Mouse (Mus musculus) spleen, postnatal 4 days (tissue): Measurements from ENCODE around the gene Hist1h1t.

ENCODE experiments used
- DNase-seq, 2 experiments: peaks; one replicate each; pipeline ENCODE4 v3.0.0; 2022; ENCODE audit warnings: low spot score in 2 of 2

Gene Hist1h1t

GRCm38 (mm10) chr13:23698996-23699395, 3.4 kb downstream of the Hist1h1t start:
- DNase-seq, result peak in 1 of 2 experiments; percentile 28

DNA sequence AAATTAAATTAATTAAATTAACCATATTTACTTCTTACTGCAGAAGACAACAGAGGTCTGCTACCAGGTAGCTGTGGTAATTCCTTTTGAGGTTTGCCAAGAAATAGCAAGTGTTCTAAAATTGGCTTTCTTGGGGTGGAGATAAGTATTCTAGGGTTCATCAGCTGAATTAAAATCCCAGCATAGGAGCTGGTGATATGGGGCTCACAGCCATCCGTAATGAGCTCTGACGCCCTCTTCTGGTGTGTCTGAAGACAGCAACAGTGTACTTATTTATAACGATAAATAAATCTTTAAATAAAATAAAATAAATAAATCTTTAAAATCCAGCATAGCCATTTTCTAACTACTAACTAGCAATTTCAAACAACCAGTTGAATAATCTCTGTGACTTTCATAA, 4.2 kb downstream of the Hist1h1t start:
- peak in 1 of 2 experiments; percentile 52 for DNase-seq

DNA sequence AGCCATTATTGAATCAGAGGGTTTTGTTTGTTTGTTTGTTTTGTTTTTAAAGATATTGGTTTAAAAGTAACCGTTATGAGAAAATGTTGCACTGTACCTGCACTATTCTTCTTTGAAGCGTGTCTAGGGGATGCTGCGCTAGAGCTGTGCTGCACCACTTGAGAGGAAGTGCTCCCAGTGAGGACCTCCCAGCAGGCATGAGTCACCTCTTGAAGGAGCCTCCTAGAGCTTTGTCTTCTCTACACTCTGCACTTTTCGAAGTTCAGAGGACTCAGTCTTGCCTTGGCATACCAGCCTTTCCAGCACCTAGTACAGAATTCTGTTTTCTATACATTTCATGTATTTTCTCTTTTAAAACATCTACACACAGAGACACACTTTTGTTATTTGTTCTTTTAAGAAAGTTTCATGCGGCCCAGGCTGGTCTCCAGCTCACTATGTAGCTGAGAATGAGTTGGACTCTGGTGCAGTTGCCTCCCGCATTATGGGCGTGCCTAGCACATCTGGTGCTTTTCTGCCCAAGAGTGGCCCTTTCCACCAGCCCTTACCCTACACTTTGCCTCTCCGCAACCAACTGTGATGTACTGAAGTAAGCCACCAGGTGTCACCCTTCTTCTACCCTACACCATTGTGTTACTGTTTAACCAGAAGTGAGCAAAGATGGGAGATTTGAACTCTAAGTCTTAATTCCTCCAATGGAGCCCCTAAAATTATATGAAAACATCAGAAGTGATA, 5.3 kb downstream of the Hist1h1t start:
- peak; percentile 79 to 81 for DNase-seq

DNA sequence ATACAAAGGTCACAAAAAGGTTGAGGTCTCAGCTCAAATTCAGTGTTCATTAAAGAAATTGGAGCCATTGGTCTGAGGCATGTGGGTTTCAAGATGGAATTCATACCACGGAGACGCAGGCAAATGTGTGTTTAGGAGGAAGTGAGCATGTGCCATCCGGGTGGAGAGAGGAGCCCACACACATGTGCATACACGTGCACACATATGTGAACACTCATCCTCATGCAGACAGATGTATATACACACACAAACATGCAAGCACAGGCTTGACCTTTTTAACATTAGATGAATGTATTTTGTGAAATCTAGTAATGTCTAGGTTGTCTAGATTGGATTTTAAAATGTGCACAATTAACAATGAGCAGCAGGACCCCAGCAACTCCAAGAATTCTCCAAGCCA, 6.6 kb downstream of the Hist1h1t start:
- DNase-seq, result peak in 1 of 2 experiments; percentile 49

DNA sequence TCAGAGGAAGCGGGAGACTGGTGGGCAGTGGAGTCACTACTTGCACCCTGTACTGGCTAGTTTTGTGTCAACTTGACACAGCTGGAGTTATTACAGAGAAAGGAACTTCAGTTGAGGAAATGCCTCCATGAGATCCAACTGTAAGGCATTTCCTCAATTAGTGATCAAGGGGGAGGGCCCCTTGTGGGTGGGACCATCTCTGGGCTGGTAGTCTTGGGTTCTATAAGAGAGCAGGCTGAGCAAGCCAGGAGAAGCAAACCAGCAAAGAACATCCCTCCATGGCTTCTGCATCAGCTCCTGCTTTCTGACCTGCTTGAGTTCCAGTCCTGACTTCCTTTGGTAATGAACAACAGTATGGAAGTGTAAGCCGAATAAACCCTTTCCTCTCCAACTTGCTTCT, 7.2 kb downstream of the Hist1h1t start:
- peak in 1 of 2 experiments; percentile 47 for DNase-seq

DNA sequence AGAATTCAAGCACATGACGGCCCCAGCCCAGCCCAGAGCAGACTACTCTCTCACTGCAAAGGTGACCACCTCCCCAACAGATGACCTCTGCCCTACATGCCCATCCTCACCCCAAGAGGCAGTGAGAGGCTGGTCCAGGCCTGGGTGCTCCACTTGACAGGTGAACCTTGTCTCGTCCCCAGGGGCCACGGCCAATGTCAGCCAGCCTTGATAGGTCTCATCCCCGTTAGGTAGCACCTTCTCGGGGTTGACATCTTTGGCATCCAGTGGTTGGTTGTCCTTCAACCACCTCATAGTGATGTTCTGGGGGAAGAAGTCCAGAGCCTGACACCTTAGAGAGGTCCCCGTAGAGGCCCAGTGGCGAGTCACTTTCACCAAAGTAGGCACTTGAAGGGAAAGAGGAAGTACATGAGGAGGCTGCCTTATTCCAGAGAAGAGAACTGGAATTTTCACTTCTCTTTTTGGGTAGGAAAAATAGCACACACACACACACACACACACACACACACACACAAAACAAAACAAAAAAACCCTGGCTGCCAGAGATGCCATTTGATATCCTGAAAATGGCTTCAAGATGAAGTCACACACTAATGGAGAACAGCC, 10.2 kb downstream of the Hist1h1t start:
- peak in 1 of 2 experiments; percentile 51 for DNase-seq

DNA sequence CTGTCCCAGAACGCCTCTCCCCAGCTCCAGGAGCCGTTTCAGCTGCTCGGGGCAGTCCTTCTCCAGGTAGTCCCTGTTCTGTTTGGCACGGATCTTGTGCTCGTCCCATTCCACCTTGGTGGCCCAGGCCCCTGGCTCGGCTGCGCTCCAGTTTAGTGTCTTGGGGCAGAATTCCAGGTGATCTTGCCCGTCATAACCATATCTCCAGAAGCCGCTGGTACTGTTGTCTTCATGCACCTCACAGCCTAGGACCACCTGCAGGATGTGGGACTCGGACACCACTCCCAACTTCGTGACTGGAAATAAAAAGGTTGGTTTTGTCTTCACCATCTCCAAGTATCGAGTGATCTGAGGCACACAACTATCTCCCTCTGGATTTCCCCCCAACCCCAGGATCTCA, 11.2 kb downstream of the Hist1h1t start:
- DNase-seq, result peak in 1 of 2 experiments; percentile 60

DNA sequence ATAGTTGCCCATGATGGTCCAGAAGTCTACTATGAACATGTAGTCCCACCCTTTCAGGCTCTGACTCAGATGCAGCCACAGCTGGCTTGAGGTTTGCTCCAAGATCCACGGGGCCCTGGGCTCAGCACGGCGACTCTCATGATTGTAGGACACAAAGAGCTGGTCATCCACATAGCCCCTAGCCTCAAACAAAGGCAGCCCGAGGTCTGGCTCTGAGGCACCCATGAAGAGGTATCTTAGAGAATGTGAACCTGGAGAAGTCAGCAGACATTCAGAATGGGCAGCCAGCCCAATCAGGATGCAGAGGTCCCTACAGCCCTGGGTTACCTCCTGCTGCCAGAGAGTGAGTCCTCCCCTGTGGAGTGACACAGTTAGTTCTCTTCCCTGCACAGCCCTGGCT, 12.4 kb downstream of the Hist1h1t start:
- peak in 1 of 2 experiments; percentile 53 for DNase-seq

DNA sequence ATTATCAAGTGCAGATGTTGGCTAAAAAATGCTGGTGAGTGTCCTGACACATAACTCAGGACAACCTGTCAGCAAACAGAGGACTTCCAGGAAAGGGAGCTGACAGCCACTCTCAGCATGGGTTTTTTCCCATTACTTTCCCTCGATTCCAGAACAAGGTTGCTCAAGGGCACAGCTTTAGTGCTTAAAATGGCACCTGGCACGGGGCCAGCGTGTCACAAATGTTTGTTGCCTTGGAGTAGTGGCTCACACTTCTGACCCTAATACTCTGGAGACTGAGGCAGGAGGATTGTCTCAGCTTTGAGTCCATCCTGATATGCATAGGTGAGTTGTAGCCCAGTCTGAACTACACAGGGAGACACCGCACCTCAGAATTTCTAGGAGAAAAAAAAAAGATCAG, 13.0 kb downstream of the Hist1h1t start:
- DNase-seq, result peak in 1 of 2 experiments; percentile 45

GRCm38 (mm10) chr13:23709714-23710373, 14.2 kb downstream of the Hist1h1t start:
- DNase-seq, result peak in 1 of 2 experiments; percentile 46

GRCm38 (mm10) chr13:23710374-23711089, 14.9 kb downstream of the Hist1h1t start, which contains the start of gene Hfe:
Hfe (minus strand) TSS chr13:23710854.
- peak; percentile 40 to 69 for DNase-seq

DNA sequence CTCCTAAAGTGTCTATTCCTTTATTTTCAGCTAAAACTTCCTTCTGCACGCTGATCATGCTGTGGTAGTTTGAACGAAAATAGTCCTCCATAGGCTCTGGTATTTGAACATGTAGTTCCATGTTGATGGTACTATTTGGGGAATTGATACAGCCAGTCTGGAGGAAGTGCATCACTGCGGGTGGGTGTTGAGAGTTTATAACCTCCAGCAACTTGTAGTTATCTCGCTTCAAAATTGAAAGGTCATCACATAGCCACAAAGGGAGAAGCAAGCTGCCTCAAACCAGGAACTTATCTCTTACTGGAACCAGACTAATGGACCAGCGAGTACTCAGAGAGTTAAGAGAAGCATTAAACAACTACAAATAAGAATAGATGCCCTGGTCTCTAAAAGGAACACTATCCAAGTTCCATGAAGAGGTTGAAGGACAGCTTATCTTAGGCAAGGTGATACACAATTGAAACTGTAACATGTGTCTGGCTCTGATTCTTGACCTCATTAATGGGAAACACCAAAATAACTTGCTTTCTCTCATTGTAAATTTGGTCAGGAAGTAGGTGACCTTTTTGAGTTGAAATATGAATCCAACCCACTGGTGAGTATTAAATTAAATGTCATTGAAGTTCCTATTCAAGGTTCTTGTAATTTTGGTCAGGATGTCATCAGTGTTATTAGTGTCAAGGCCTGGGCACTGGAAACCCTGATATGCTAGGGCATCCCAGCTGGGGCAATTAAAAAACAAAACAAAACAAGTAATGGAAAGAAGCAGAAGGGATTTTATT, 20.8 kb downstream of the Hist1h1t start:
- DNase-seq, result peak in 1 of 2 experiments; percentile 16

DNA sequence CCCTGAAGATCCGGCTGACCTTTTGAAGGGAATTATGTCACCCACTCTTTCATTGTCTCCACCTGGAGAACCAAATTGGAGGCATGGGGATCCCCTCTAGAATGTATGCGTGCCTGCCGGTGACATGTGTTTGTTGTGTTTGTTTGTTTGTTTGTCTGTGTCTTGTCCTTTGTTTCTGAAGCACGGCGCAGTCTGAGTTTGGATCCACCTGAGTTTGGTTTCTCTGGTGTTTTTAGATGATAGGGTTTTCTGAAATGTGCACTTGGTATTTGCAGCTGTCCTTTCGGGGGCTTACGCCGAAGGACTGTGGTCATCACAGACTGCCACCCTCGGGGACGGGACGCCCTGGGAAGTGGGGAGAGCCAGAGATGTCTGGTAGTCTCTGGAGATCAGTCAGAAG, 21.6 kb downstream of the Hist1h1t start:
- peak in 1 of 2 experiments; percentile 51 for DNase-seq

- peak in 1 of 2 experiments; percentile 40 for DNase-seq
Measured at GRCm38 (mm10) chr13:23717593-23718245, 22.1 kb downstream of the Hist1h1t start.

DNA sequence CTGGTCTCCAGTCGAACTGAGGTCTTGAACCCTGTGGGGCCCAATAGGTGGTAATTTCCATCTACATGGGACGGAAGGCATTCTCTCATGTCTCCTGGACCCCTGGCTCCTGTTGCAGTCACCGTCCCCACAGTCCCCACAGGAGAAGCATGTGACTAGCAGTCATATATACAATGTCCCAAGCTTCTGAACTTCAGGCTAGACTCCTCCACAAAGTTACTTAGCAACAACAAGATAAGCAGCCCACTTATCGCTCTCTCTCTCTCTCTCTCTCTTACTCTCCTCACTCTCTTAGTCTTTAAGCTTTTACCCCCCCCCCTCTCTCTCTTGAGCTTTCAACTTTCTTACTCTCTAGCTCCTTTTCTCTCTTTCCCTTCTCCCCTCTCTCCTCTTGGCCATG, 28.6 kb downstream of the Hist1h1t start:
- no peak for DNase-seq

GRCm38 (mm10) chr13:23725213-23725612, 29.6 kb downstream of the Hist1h1t start:
- DNase-seq, result peak in 1 of 2 experiments; percentile 34

DNA sequence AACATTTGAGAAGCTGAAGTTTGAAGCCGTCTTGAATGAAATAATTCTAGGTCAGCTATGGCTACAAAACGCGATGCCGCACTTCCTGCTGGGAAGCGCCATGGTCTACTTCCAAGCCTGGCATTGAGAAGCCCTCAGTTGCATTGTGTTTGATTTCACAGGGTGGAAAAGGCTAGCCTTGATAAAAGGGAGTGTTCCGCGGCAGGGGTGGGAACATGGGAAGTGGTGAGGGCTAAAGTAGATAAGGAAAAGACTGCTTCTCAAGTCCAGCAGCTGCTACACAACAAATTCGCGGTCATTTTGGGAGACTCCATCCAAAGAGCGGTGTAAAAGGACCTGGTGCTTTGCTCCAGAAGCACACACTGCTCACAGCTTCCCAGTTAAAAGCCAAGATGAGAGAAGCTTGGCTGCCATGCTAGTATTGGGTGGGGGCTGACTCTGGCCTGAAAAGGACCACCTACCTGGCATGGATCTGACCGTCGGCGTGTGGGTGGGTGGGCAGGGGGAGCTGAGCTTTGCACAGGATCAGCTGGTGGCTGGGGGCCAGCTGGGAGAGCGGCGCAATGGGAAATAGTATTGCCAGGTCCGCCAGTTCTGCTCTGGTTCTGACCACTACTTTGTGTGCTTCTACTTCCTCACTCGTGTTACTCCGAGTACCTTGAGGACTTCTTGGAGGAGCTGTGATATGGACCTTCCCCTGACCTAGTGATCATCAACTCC, 33.0 kb downstream of the Hist1h1t start:
- DNase-seq, result peak in 1 of 2 experiments; percentile 57

- peak in 1 of 2 experiments; percentile 49 for DNase-seq
Measured at GRCm38 (mm10) chr13:23729192-23729525, 33.5 kb downstream of the Hist1h1t start.

DNA sequence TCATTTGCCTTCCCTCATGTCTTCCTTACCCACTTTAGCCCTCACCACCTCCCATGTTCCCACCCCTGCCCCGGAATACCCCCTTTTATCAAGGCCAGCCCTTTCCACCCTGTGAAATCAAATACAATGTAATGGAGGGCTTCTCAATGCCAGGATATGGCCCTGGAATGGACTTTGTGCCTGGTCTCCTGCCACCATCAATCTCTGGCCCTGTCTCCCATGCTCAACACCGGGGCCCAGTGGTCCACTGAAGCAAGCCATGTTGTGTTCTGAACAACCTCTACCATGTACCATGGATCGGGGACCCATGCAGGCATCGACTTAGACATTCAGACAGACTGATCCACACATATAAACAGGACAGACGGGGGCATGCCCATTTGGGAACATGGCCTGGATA, 34.1 kb downstream of the Hist1h1t start:
- peak in 1 of 2 experiments; percentile 54 for DNase-seq

DNA sequence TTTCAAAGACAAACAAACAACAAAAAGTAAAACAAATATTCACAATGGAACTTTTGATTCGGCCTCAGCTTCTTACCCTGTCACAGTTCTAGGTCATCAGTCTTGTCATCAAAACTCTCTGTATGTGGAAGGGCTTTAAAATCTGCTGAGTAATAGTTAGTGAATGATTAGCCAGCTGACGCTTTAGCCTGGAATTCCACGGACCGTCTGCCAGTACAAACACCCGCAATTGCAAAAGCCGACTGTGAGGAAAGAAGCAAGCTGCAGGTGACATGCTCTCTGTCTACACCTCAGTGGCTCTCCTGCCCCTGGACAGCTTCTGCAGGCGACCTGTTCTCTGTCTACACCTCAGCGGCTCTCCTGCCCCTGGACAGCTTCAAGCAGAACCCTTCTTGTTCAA, 34.9 kb downstream of the Hist1h1t start:
- peak in 1 of 2 experiments; percentile 49 for DNase-seq
